Mouse (Mus musculus): Measurements from ENCODE around the gene Gm43552. TPM values are rescaled to one million over a fixed set of nuclear protein-coding genes. Genes with fewer than 3 reads are reported as not detected.

Gene Gm43552
- polyA plus RNA-seq, 1 experiment, result not detected

DNA sequence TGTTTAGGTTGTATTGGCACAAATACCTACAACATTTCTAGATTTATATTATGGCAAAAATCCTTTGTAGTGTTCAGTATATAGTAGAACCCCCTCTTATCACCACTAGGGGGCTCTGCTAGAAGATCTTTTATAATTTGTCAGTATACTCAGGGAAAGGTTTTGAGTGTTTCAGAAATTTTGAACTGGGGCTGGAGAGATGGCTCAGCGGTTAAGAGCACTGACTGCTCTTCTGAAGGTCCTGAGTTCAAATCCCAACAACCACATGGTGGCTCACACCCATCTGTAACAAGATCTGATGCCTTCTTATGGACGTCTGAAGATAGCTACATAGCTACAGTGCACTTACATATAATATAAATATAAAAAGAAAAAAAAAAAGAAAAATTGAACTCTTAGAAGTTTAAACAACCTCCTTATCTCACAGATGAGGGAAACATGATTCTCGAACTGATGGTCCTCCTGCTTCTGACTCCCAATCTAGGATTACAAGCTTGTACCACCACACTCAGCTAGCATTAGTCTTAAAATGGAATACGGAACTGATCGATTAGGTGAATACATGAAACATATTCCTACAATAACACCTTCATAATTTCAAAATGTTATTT lies 42.9 kb upstream of the Gm43552 start:
- Histone ChIP-seq H3K79me2 (ENCODE audit: control insufficient read depth, insufficient read depth) (peaks cover 30% of the 10 kb centered on the region), H3K4me3 (peak overlapping the region; percentile 86), H3ac (ENCODE audit: control insufficient read depth, insufficient read length) (no peak overlapping the region), H3K4me2 (ENCODE audit: low read depth) (peak overlapping the region; percentile 97), H3K27me3 (ENCODE audit: control insufficient read depth, insufficient read depth, insufficient read length) (no peaks in the 10 kb centered on the region), H3K36me3 (ENCODE audit: control insufficient read depth, insufficient read depth) (no peaks in the 10 kb centered on the region)
- TF ChIP-seq MYOG (IDR thresholded peaks at IDR 0.05; ENCODE audit: control insufficient read depth in 1 of 3, insufficient read depth in 1 of 3, insufficient read length in 2 of 3, low read depth in 2 of 3) (no peak), MYOD1 (IDR thresholded peaks at IDR 0.05; ENCODE audit: control insufficient read depth in 1 of 3, insufficient read length in 2 of 3, low read depth in 2 of 3) (no peak), SRF (IDR thresholded peaks at IDR 0.05; ENCODE audit: control insufficient read depth, insufficient read length, low read depth) (no peak), REST (IDR thresholded peaks at IDR 0.05; ENCODE audit: insufficient read depth, insufficient read length) (no peak), TCF12 (IDR thresholded peaks at IDR 0.05; ENCODE audit: insufficient read depth, poor library complexity, severe bottlenecking) (no peak), USF1 (IDR thresholded peaks at IDR 0.05; ENCODE audit: low read depth) (no peak), MAX (IDR thresholded peaks at IDR 0.05; ENCODE audit: low read depth) (no peak), POLR2A (IDR thresholded peaks at IDR 0.05; ENCODE audit: insufficient read length, low read depth) (no peak), E2F4 (IDR thresholded peaks at IDR 0.05; ENCODE audit: insufficient read depth) (no peak), CEBPB (IDR thresholded peaks at IDR 0.05; ENCODE audit: insufficient read depth, poor library complexity, severe bottlenecking) (no peak), POLR2AphosphoS2 (IDR thresholded peaks at IDR 0.05; ENCODE audit: insufficient read length, low read depth) (no peak), TCF3 (IDR thresholded peaks at IDR 0.05; ENCODE audit: insufficient read length, low read depth) (no peak)

DNA sequence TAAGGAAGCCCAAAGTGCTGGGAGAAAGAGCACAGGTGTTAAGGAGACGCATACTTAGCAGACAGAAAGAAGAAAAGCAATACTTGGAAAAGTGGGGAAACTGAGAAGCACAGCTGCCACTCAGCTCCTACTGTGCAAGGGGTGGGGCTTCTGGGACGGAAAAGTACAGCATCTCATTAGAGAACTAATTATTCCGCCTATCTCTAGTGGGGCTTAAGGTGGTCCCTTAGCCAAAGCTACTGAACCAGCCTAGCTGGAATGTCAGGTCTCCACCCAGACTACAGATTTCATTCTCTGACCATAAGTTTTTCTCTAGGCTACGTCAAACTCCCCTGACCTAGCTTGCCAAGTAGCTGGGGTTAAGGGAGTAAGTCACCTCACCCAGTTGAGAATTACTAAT lies 41.9 kb upstream of the Gm43552 start:
- peaks cover 20% of the 10 kb centered on the region for H3K79me2 ChIP-seq (ENCODE audit: control insufficient read depth, insufficient read depth)
- no peaks in the 10 kb centered on the region for H3K36me3 ChIP-seq (ENCODE audit: control insufficient read depth, insufficient read depth)
- H3K4me2 ChIP-seq (ENCODE audit: low read depth), result no peak overlapping the region
- no peaks in the 10 kb centered on the region for H3K27me3 ChIP-seq (ENCODE audit: control insufficient read depth, insufficient read depth, insufficient read length)
- H3ac ChIP-seq (ENCODE audit: control insufficient read depth, insufficient read length), result no peak overlapping the region
- H3K4me3 ChIP-seq, result no peak overlapping the region
- no peak for TF ChIP-seq CEBPB (IDR thresholded peaks at IDR 0.05; ENCODE audit: insufficient read depth, poor library complexity, severe bottlenecking)
- TF ChIP-seq MYOG (IDR thresholded peaks at IDR 0.05; ENCODE audit: control insufficient read depth in 1 of 3, insufficient read depth in 1 of 3, insufficient read length in 2 of 3, low read depth in 2 of 3), result no peak
- TF ChIP-seq POLR2A (IDR thresholded peaks at IDR 0.05; ENCODE audit: insufficient read length, low read depth), result no peak
- TF ChIP-seq E2F4 (IDR thresholded peaks at IDR 0.05; ENCODE audit: insufficient read depth), result no peak
- no peak for TF ChIP-seq TCF3 (IDR thresholded peaks at IDR 0.05; ENCODE audit: insufficient read length, low read depth)
- TF ChIP-seq POLR2AphosphoS2 (IDR thresholded peaks at IDR 0.05; ENCODE audit: insufficient read length, low read depth), result no peak
- no peak for TF ChIP-seq REST (IDR thresholded peaks at IDR 0.05; ENCODE audit: insufficient read depth, insufficient read length)
- no peak for TF ChIP-seq MYOD1 (IDR thresholded peaks at IDR 0.05; ENCODE audit: control insufficient read depth in 1 of 3, insufficient read length in 2 of 3, low read depth in 2 of 3)
- no peak for TF ChIP-seq TCF12 (IDR thresholded peaks at IDR 0.05; ENCODE audit: insufficient read depth, poor library complexity, severe bottlenecking)
- no peak for TF ChIP-seq MAX (IDR thresholded peaks at IDR 0.05; ENCODE audit: low read depth)
- no peak for TF ChIP-seq SRF (IDR thresholded peaks at IDR 0.05; ENCODE audit: control insufficient read depth, insufficient read length, low read depth)
- TF ChIP-seq USF1 (IDR thresholded peaks at IDR 0.05; ENCODE audit: low read depth), result no peak

DNA sequence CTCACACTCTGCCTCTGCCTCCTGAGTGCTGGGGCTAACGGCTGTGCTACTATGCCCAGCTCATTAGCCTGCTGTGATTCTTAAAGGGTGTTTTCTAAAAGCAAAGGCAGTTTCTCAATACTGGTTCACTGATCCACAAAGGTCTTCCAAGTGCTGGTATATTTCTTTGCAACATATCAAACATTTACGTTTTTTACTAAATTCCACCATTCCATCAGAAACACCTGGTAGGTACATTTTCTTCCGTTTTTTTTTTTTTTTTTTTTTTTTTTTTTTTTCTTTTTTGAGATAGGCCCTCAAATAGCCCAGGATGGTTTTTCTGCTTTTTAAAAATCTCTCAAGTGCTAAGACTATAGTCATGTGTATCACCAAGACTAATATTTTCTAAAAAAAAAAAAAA lies 38.6 kb upstream of the Gm43552 start:
- no peak for TF ChIP-seq MYOG (IDR thresholded peaks at IDR 0.05; ENCODE audit: control insufficient read depth in 1 of 3, insufficient read depth in 1 of 3, insufficient read length in 2 of 3, low read depth in 2 of 3)
- no peak for TF ChIP-seq TCF3 (IDR thresholded peaks at IDR 0.05; ENCODE audit: insufficient read length, low read depth)
- no peak for TF ChIP-seq E2F4 (IDR thresholded peaks at IDR 0.05; ENCODE audit: insufficient read depth)
- no peak for TF ChIP-seq MYOD1 (IDR thresholded peaks at IDR 0.05; ENCODE audit: control insufficient read depth in 1 of 3, insufficient read length in 2 of 3, low read depth in 2 of 3)
- TF ChIP-seq SRF (IDR thresholded peaks at IDR 0.05; ENCODE audit: control insufficient read depth, insufficient read length, low read depth), result no peak
- Histone ChIP-seq H3ac (ENCODE audit: control insufficient read depth, insufficient read length) (no peak overlapping the region), H3K79me2 (ENCODE audit: control insufficient read depth, insufficient read depth) (no peaks in the 10 kb centered on the region), H3K27me3 (ENCODE audit: control insufficient read depth, insufficient read depth, insufficient read length) (no peaks in the 10 kb centered on the region), H3K4me2 (ENCODE audit: low read depth) (no peak overlapping the region), H3K4me3 (no peak overlapping the region), H3K36me3 (ENCODE audit: control insufficient read depth, insufficient read depth) (no peaks in the 10 kb centered on the region)

DNA sequence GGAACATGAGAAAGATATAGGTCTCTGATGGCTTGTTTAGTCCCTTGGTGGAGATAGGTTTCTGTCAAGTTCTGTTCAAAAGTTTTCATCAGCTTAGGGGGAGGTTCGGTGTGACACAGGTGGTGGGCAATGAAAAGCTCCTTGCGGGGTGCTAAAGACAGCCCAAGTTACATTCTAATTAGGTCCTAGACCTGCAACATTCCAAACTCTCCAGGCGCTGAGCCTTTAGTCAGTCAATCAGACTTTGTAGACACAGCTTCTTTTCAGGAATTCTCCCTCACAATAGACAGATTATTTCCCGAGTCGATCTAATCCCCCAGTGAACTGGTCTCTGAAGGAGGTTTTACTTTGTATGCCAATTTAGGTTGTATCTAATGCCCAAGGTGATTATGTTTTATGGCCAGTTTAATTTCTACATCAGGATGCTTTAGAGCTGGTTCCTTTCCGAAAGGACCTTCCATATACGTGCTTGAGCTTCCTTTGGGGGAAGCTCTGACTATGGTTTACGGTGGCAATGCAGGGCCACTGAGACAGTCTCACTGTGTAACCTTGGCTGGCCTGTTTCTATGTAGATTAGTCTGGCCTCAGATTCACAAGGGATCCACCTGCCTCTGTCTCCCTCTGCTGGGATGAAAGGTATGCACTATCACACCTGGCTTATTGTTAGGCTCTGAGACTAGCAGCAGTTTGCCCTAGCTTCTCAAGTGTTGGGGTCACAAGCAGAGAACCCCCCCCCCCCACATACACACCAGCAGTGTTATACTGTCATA lies 33.2 kb upstream of the Gm43552 start:
- no peak overlapping the region for H3ac ChIP-seq (ENCODE audit: control insufficient read depth, insufficient read length)

DNA sequence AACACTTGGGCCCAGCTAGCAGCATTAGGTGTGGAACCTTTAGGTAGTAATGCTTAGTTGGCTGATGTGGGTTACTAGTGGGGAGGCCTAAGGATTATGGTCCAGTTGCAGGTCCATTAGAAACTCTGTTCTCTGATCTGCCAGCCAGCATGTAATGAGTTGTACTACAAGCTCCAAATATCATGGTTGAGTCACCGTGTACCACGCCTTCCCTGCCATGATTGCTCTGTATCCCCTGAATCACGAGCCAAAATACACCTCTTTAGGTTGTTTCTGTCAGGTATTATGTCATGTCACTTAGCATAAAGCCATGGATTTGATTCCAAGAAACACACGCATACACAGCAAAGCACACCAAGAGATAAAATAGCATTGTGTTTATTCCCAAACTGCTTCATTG lies 32.2 kb upstream of the Gm43552 start:
- TF ChIP-seq MAX (IDR thresholded peaks at IDR 0.05; ENCODE audit: low read depth) (no peak), POLR2A (IDR thresholded peaks at IDR 0.05; ENCODE audit: insufficient read length, low read depth) (no peak), CEBPB (IDR thresholded peaks at IDR 0.05; ENCODE audit: insufficient read depth, poor library complexity, severe bottlenecking) (no peak), TCF12 (IDR thresholded peaks at IDR 0.05; ENCODE audit: insufficient read depth, poor library complexity, severe bottlenecking) (no peak), E2F4 (IDR thresholded peaks at IDR 0.05; ENCODE audit: insufficient read depth) (no peak), TCF3 (IDR thresholded peaks at IDR 0.05; ENCODE audit: insufficient read length, low read depth) (no peak), POLR2AphosphoS2 (IDR thresholded peaks at IDR 0.05; ENCODE audit: insufficient read length, low read depth) (no peak), MYOD1 (IDR thresholded peaks at IDR 0.05; ENCODE audit: control insufficient read depth in 1 of 3, insufficient read length in 2 of 3, low read depth in 2 of 3) (no peak), USF1 (IDR thresholded peaks at IDR 0.05; ENCODE audit: low read depth) (no peak), MYOG (IDR thresholded peaks at IDR 0.05; ENCODE audit: control insufficient read depth in 1 of 3, insufficient read depth in 1 of 3, insufficient read length in 2 of 3, low read depth in 2 of 3) (no peak), SRF (IDR thresholded peaks at IDR 0.05; ENCODE audit: control insufficient read depth, insufficient read length, low read depth) (no peak), REST (IDR thresholded peaks at IDR 0.05; ENCODE audit: insufficient read depth, insufficient read length) (no peak)
- no peaks in the 10 kb centered on the region for H3K27me3 ChIP-seq (ENCODE audit: control insufficient read depth, insufficient read depth, insufficient read length)
- H3ac ChIP-seq (ENCODE audit: control insufficient read depth, insufficient read length), result no peak overlapping the region
- H3K79me2 ChIP-seq (ENCODE audit: control insufficient read depth, insufficient read depth), result no peaks in the 10 kb centered on the region
- no peak overlapping the region for H3K4me3 ChIP-seq
- no peak overlapping the region for H3K4me2 ChIP-seq (ENCODE audit: low read depth)
- H3K36me3 ChIP-seq (ENCODE audit: control insufficient read depth, insufficient read depth), result no peaks in the 10 kb centered on the region

More for the DNA sequence above, 33.2 kb upstream of the Gm43552 start:
- TF ChIP-seq TCF12 (IDR thresholded peaks at IDR 0.05; ENCODE audit: insufficient read depth, poor library complexity, severe bottlenecking), result no peak
- Histone ChIP-seq H3K4me3 (no peak overlapping the region), H3K79me2 (ENCODE audit: control insufficient read depth, insufficient read depth) (no peaks in the 10 kb centered on the region), H3K36me3 (ENCODE audit: control insufficient read depth, insufficient read depth) (no peaks in the 10 kb centered on the region), H3K4me2 (ENCODE audit: low read depth) (no peak overlapping the region), H3K27me3 (ENCODE audit: control insufficient read depth, insufficient read depth, insufficient read length) (no peaks in the 10 kb centered on the region)
